Mouse (Mus musculus): ENCODE results near the gene Cmtm5. TPM values are rescaled to one million over a fixed set of nuclear protein-coding genes. Genes with fewer than 3 reads are reported as not detected.

Gene Cmtm5
- not detected in 2 replicates for polyA plus RNA-seq (2011; ENCODE audit: insufficient read depth, insufficient read length, low read depth, missing spikeins)

GRCm38 (mm10) chr14:54935904-54936830 is at the start of gene Cmtm5:
TSS of gene Cmtm5 (plus strand) at chr14:54936261.
- TF ChIP-seq POLR2A (IDR thresholded peaks at IDR 0.05; ENCODE audit: insufficient read depth, low read length) (no peak), CTCF (IDR thresholded peaks at IDR 0.05; ENCODE audit: low read depth, low read length) (peak; percentile 63)
- H3K4me3 ChIP-seq (ENCODE audit: low read depth, low read length), result peak within 1 kb of the TSS; percentile 42

GRCm38 (mm10) chr14:54892200-54892599 is 43.9 kb upstream of the Cmtm5 start, which contains the start of gene Pabpn1:
TSS of gene Pabpn1 (plus strand) at chr14:54892500.
- TF ChIP-seq CTCF (IDR thresholded peaks at IDR 0.05; ENCODE audit: low read depth, low read length) (no peak), EP300 (IDR thresholded peaks at IDR 0.05; ENCODE audit: insufficient read depth, low read depth, low read length) (no peak), POLR2A (IDR thresholded peaks at IDR 0.05; ENCODE audit: insufficient read depth, low read length) (no peak)

More at GRCm38 (mm10) chr14:54935904-54936830, at the start of gene Cmtm5:
- Histone ChIP-seq H3K9me3 (replicated peaks; ENCODE audit: control insufficient read depth, insufficient read depth, low read length, poor library complexity, severe bottlenecking) (no peaks in the 10 kb centered on the region), H3K4me1 (ENCODE audit: control insufficient read depth, insufficient read depth, low read length) (peaks cover 6% of the 10 kb centered on the region), H3K36me3 (ENCODE audit: control insufficient read depth, insufficient read depth, low read length, poor library complexity, severe bottlenecking) (no peaks in the 10 kb centered on the region), H3K27me3 (ENCODE audit: control insufficient read depth, insufficient read depth, low read length, poor library complexity, severe bottlenecking) (no peaks in the 10 kb centered on the region), H3K9ac (ENCODE audit: low read depth, poor library complexity, severe bottlenecking) (peak within 1 kb of the TSS; percentile 32), H3K27ac (ENCODE audit: insufficient read depth, low read length) (no peak within 1 kb of the TSS)

GRCm38 (mm10) chr14:54893651-54894181 is 42.3 kb upstream of the Cmtm5 start:
- H3K9ac ChIP-seq (ENCODE audit: low read depth, poor library complexity, severe bottlenecking), result peak overlapping the region; percentile 100
- H3K27ac ChIP-seq (ENCODE audit: insufficient read depth, low read length), result peak overlapping the region; percentile 57
- H3K9me3 ChIP-seq (replicated peaks; ENCODE audit: control insufficient read depth, insufficient read depth, low read length, poor library complexity, severe bottlenecking), result no peaks in the 10 kb centered on the region
- H3K27me3 ChIP-seq (ENCODE audit: control insufficient read depth, insufficient read depth, low read length, poor library complexity, severe bottlenecking), result no peaks in the 10 kb centered on the region
- peaks cover 2% of the 10 kb centered on the region for H3K4me1 ChIP-seq (ENCODE audit: control insufficient read depth, insufficient read depth, low read length)
- H3K36me3 ChIP-seq (ENCODE audit: control insufficient read depth, insufficient read depth, low read length, poor library complexity, severe bottlenecking), result peaks cover 31% of the 10 kb centered on the region
- peak overlapping the region; percentile 57 for H3K4me3 ChIP-seq (ENCODE audit: low read depth, low read length)
- TF ChIP-seq CTCF (IDR thresholded peaks at IDR 0.05; ENCODE audit: low read depth, low read length) (no peak), POLR2A (IDR thresholded peaks at IDR 0.05; ENCODE audit: insufficient read depth, low read length) (peak; percentile 83), EP300 (IDR thresholded peaks at IDR 0.05; ENCODE audit: insufficient read depth, low read depth, low read length) (no peak)

More at GRCm38 (mm10) chr14:54892200-54892599, 43.9 kb upstream of the Cmtm5 start, which contains the start of gene Pabpn1:
- peak within 1 kb of the TSS; percentile 47 for H3K9ac ChIP-seq (ENCODE audit: low read depth, poor library complexity, severe bottlenecking)
- no peaks in the 10 kb centered on the region for H3K9me3 ChIP-seq (replicated peaks; ENCODE audit: control insufficient read depth, insufficient read depth, low read length, poor library complexity, severe bottlenecking)
- peak within 1 kb of the TSS; percentile 69 for H3K27ac ChIP-seq (ENCODE audit: insufficient read depth, low read length)
- H3K27me3 ChIP-seq (ENCODE audit: control insufficient read depth, insufficient read depth, low read length, poor library complexity, severe bottlenecking), result no peaks in the 10 kb centered on the region
- peaks cover 2% of the 10 kb centered on the region for H3K4me1 ChIP-seq (ENCODE audit: control insufficient read depth, insufficient read depth, low read length)
- peaks cover 19% of the 10 kb centered on the region for H3K36me3 ChIP-seq (ENCODE audit: control insufficient read depth, insufficient read depth, low read length, poor library complexity, severe bottlenecking)
- peak within 1 kb of the TSS; percentile 47 for H3K4me3 ChIP-seq (ENCODE audit: low read depth, low read length)

GRCm38 (mm10) chr14:54894296-54895151 is 41.5 kb upstream of the Cmtm5 start:
- H3K4me1 ChIP-seq (ENCODE audit: control insufficient read depth, insufficient read depth, low read length), result peaks cover 2% of the 10 kb centered on the region
- peaks cover 34% of the 10 kb centered on the region for H3K36me3 ChIP-seq (ENCODE audit: control insufficient read depth, insufficient read depth, low read length, poor library complexity, severe bottlenecking)
- TF ChIP-seq EP300 (IDR thresholded peaks at IDR 0.05; ENCODE audit: insufficient read depth, low read depth, low read length) (no peak), POLR2A (IDR thresholded peaks at IDR 0.05; ENCODE audit: insufficient read depth, low read length) (no peak)
- H3K27me3 ChIP-seq (ENCODE audit: control insufficient read depth, insufficient read depth, low read length, poor library complexity, severe bottlenecking), result no peaks in the 10 kb centered on the region
- peak overlapping the region; percentile 98 for H3K4me3 ChIP-seq (ENCODE audit: low read depth, low read length)
- H3K9me3 ChIP-seq (replicated peaks; ENCODE audit: control insufficient read depth, insufficient read depth, low read length, poor library complexity, severe bottlenecking), result no peaks in the 10 kb centered on the region
- H3K27ac ChIP-seq (ENCODE audit: insufficient read depth, low read length), result peak overlapping the region; percentile 53; the same call in 1 of the 2 replicates
- peak overlapping the region; percentile 100 for H3K9ac ChIP-seq (ENCODE audit: low read depth, poor library complexity, severe bottlenecking)

- Histone ChIP-seq H3K36me3 (ENCODE audit: control insufficient read depth, insufficient read depth, low read length, poor library complexity, severe bottlenecking) (peaks cover 34% of the 10 kb centered on the region), H3K27ac (ENCODE audit: insufficient read depth, low read length) (peak overlapping the region; percentile 6; the same call in 1 of the 2 replicates), H3K27me3 (ENCODE audit: control insufficient read depth, insufficient read depth, low read length, poor library complexity, severe bottlenecking) (no peaks in the 10 kb centered on the region), H3K4me1 (ENCODE audit: control insufficient read depth, insufficient read depth, low read length) (peaks cover 2% of the 10 kb centered on the region), H3K9ac (ENCODE audit: low read depth, poor library complexity, severe bottlenecking) (no peak overlapping the region), H3K4me3 (ENCODE audit: low read depth, low read length) (no peak overlapping the region), H3K9me3 (replicated peaks; ENCODE audit: control insufficient read depth, insufficient read depth, low read length, poor library complexity, severe bottlenecking) (no peaks in the 10 kb centered on the region)
- TF ChIP-seq POLR2A (IDR thresholded peaks at IDR 0.05; ENCODE audit: insufficient read depth, low read length), result no peak
- no peak for TF ChIP-seq CTCF (IDR thresholded peaks at IDR 0.05; ENCODE audit: low read depth, low read length)
- TF ChIP-seq EP300 (IDR thresholded peaks at IDR 0.05; ENCODE audit: insufficient read depth, low read depth, low read length), result no peak
Measured at GRCm38 (mm10) chr14:54897445-54897844, 38.6 kb upstream of the Cmtm5 start.
